Mouse (Mus musculus): ENCODE results near the gene Reps2.

The Reps2 gene

GRCm38 (mm10) chrX:162643091-162643788, at the start of gene Reps2:
Gene Reps2 (minus strand): TSS chrX:162643649.
- peak; percentile 74 to 87 for DNase-seq (ENCODE audit: low spot score in 2 of 2)

GRCm38 (mm10) chrX:162691272-162691671, 47.8 kb upstream of the Reps2 start:
- DNase-seq (ENCODE audit: low spot score in 2 of 2) = no peak

GRCm38 (mm10) chrX:162685394-162685793, 41.9 kb upstream of the Reps2 start:
- DNase-seq (ENCODE audit: low spot score in 2 of 2) = no peak

- DNase-seq (ENCODE audit: low spot score in 2 of 2) = no peak
These were observed 36.1 kb upstream of the Reps2 start for GRCm38 (mm10) chrX:162679506-162679905.

- peak in 1 of 2 experiments; percentile 13 for DNase-seq (ENCODE audit: low spot score in 2 of 2)
These were observed 35.4 kb upstream of the Reps2 start for GRCm38 (mm10) chrX:162678820-162679219.

GRCm38 (mm10) chrX:162666166-162666565, 22.7 kb upstream of the Reps2 start:
- DNase-seq (ENCODE audit: low spot score in 2 of 2) = no peak

GRCm38 (mm10) chrX:162660182-162660581, 16.7 kb upstream of the Reps2 start:
- no peak for DNase-seq (ENCODE audit: low spot score in 2 of 2)

GRCm38 (mm10) chrX:162653518-162653917, 10.1 kb upstream of the Reps2 start:
- DNase-seq (ENCODE audit: low spot score in 2 of 2) = no peak

GRCm38 (mm10) chrX:162652445-162652844, 9.0 kb upstream of the Reps2 start:
- DNase-seq (ENCODE audit: low spot score in 2 of 2) = no peak

- DNase-seq (ENCODE audit: low spot score in 2 of 2) = no peak
These were observed 7.7 kb upstream of the Reps2 start for GRCm38 (mm10) chrX:162651125-162651524.

GRCm38 (mm10) chrX:162643789-162644092, 292 bp upstream of the Reps2 start:
- DNase-seq (ENCODE audit: low spot score in 2 of 2) = no peak

GRCm38 (mm10) chrX:162642402-162643090, 903 bp downstream of the Reps2 start:
- DNase-seq (ENCODE audit: low spot score in 2 of 2) = no peak

GRCm38 (mm10) chrX:162641764-162642163, 1.7 kb downstream of the Reps2 start:
- no peak for DNase-seq (ENCODE audit: low spot score in 2 of 2)

- no peak for DNase-seq (ENCODE audit: low spot score in 2 of 2)
These were observed 8.3 kb downstream of the Reps2 start for GRCm38 (mm10) chrX:162635159-162635558.

- no peak for DNase-seq (ENCODE audit: low spot score in 2 of 2)
These were observed 21.4 kb downstream of the Reps2 start for GRCm38 (mm10) chrX:162622091-162622437.

- no peak for DNase-seq (ENCODE audit: low spot score in 2 of 2)
These were observed 22.0 kb downstream of the Reps2 start for GRCm38 (mm10) chrX:162621194-162622090.

GRCm38 (mm10) chrX:162619705-162620104, 23.7 kb downstream of the Reps2 start:
- DNase-seq (ENCODE audit: low spot score in 2 of 2) = no peak

- no peak for DNase-seq (ENCODE audit: low spot score in 2 of 2)
These were observed 24.9 kb downstream of the Reps2 start for GRCm38 (mm10) chrX:162618547-162618946.

- DNase-seq (ENCODE audit: low spot score in 2 of 2) = no peak
These were observed 37.3 kb downstream of the Reps2 start for GRCm38 (mm10) chrX:162606113-162606512.

GRCm38 (mm10) chrX:162599666-162600065, 43.8 kb downstream of the Reps2 start:
- DNase-seq (ENCODE audit: low spot score in 2 of 2) = no peak

GRCm38 (mm10) chrX:162591005-162591801, 52.2 kb downstream of the Reps2 start:
- no peak for DNase-seq (ENCODE audit: low spot score in 2 of 2)
